Mouse (Mus musculus) monocyte, adult 59 days (primary cell): ENCODE results near the gene Cir1. TPM values are rescaled to one million over a fixed set of nuclear protein-coding genes. Genes with fewer than 3 reads are reported as not detected.

ENCODE experiments used
- total RNA-seq, 2 experiments: library from RNA; stranded (reverse); gene quantifications; one replicate each; pipeline ENCODE4 v1.2.4; 2023

Gene Cir1
- total RNA-seq, result 10 to 100 TPM; 19.7 to 24.3 TPM

GRCm38 (mm10) chr2:73312152-73313116 lies at the start of gene Cir1, which contains the start of gene Scrn3:
TSS of gene Cir1 (minus strand) at chr2:73312701.
TSS of gene Scrn3 (plus strand) at chr2:73312601.

GRCm38 (mm10) chr2:73271459-73272161 lies 40.9 kb downstream of the Cir1 start, which contains the start of gene Sp9:
TSS of gene Sp9 (plus strand) at chr2:73271925.

Other genes with a start within 250 kb of the Cir1 start
- 10 to 100 TPM; 29.6 to 33.2 TPM for gene Ola1, start 93.8 kb downstream of the Cir1 start, total RNA-seq
- gene Sp9, start 40.8 kb downstream of the Cir1 start, total RNA-seq, result not detected
- 1 to 10 TPM; 4.5 to 5.6 TPM for gene Scrn3, start 100 bp downstream of the Cir1 start, total RNA-seq
- gene Gpr155, start 73.9 kb upstream of the Cir1 start, total RNA-seq, result 10 to 100 TPM; 14.3 to 15.2 TPM
- gene Wipf1, start 217.0 kb upstream of the Cir1 start, total RNA-seq, result 100 to 1,000 TPM; 319 to 382 TPM